7 mouse cellular contexts compared by ENCODE assay signal in the genomic region with DNA sequence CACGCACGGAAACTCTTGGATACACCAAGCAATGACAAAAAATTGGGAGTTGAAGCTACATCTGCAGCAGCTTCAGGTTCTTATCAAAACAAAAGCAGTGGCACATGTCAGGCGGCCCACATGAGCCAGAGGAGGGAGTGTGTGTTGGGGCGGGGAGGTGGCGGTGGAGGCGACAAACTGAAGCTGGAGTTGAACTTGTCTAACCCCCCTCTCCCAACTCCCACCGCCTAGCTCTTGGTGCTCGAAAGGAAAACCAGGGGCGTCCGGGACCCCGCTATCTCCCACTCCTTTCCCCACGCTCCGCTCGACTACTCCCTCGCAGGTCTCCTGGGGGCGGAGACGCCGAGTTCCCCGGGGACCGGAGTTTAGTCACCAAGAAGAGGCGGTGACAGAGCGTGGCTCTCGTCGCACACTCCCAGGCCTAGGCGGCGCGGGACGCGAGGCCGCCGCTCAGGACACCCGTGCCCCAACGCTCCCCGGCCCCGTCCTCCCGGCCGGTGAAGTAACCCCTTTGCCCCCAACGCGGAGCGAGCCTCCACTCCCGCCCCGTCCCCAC. TPM values are rescaled to one million over a fixed set of nuclear protein-coding genes. Genes with fewer than 3 reads are reported as not detected.
A peak's percentile ranks its signal among the peaks of the same experiment; 100 is the strongest.
DNase-seq lines count a peak whose midpoint lies in the region; ATAC-seq and TF ChIP-seq lines count a peak whose summit lies in the region.

No protein-coding gene starts in this region.

- intact Hi-C loops in left cerebral cortex, adult 2 months (cut with DNase I): loop anchor here (2.0 to 10.0 kb wide), 2 partner anchors 122 to 150 kb away; a partner anchor contains a TSS

- DNase-seq in MN1 (ENCODE audit: low spot score): peak; percentile 86
- DNase-seq in c-Kit-positive CD71-negative TER-119-negative erythroid progenitor cells, embryonic 14.5 days (ENCODE audit: low read depth): peak; percentile 49
- peak; percentile 41 to 58 for DNase-seq in left cerebral cortex, adult 2 months (ENCODE audit: extremely low spot score in 1 of 2, low spot score in 2 of 2)
- DNase-seq in right cerebral cortex, adult 2 months (ENCODE audit: low spot score in 2 of 2): peak; percentile 31 to 51

- H3K4me3 ChIP-seq in forebrain, embryonic 15.5 days: peak overlapping the region; percentile 77
- peak overlapping the region; percentile 62 for H3K4me3 ChIP-seq in left cerebral cortex, adult 2 months

- H3K9me3 ChIP-seq in forebrain, embryonic 15.5 days: no peaks in the 10 kb centered on the region

- peak overlapping the region; percentile 85 for H3K4me2 ChIP-seq in forebrain, embryonic 15.5 days (replicated peaks)

- no peaks in the 10 kb centered on the region for H3K27me3 ChIP-seq in forebrain, embryonic 15.5 days

- H3K4me1 ChIP-seq in forebrain, embryonic 15.5 days: peaks cover 11% of the 10 kb centered on the region

- H3K27ac ChIP-seq in forebrain, embryonic 15.5 days (replicated peaks): peak overlapping the region; percentile 81
- H3K27ac ChIP-seq in left cerebral cortex, adult 2 months: no peak overlapping the region; the same call in 1 of the 2 replicates

- no peak for TF ChIP-seq CTCF in left cerebral cortex, adult 2 months (IDR thresholded peaks at IDR 0.05)

- H3K36me3 ChIP-seq in forebrain, embryonic 15.5 days: no peaks in the 10 kb centered on the region

- ATAC-seq in forebrain, embryonic 15.5 days (replicated peaks): peak; percentile 72
- ATAC-seq in hematopoietic stem cell, adult 5-6 weeks (replicated peaks in 1 of 2; ENCODE audit: insufficient read depth in 1 of 2, low FRiP score in 2 of 2, low TSS enrichment in 1 of 2, low read depth in 1 of 2, poor library complexity in 2 of 2, severe bottlenecking in 2 of 2): peak; percentile 65
- peak; percentile 51 for ATAC-seq in megakaryocyte, adult 5-6 weeks (ENCODE audit: poor library complexity, severe bottlenecking)

- H3K9ac ChIP-seq in forebrain, embryonic 15.5 days (replicated peaks): peak overlapping the region; percentile 69

- under 1% methylated on average over 42 of the region's 42 CpGs for WGBS in forebrain, embryonic 15.5 days

RNA-seq across cellular contexts. Expression of a gene that starts 1.6 kb away (rescaled TPM):
- not detected in 2 replicates for polyA plus RNA-seq in forebrain, embryonic 15.5 days (2015; fragmentation: Nextera tagmentation; extraction: Ambion mirVana)
- total RNA-seq in hematopoietic stem cell, adult 5-6 weeks (2017): not detected in 2 replicates
- total RNA-seq in left cerebral cortex, adult 2 months (2021): not detected
- not detected in 2 replicates for total RNA-seq in megakaryocyte, adult 5-6 weeks (2015)
- not detected in 2 replicates for total RNA-seq in megakaryocyte, adult 5-6 weeks (2017)

RNA-seq across cellular contexts. Expression of a gene that starts 29.4 kb away (rescaled TPM):
- 15.2 and 18.5 TPM in 2 replicates for polyA plus RNA-seq in forebrain, embryonic 15.5 days (2015; fragmentation: Nextera tagmentation; extraction: Ambion mirVana)
- total RNA-seq in hematopoietic stem cell, adult 5-6 weeks (2017): 66.6 and 74.0 TPM in 2 replicates
- 1 to 10 TPM; 5.1 to 7.0 TPM for total RNA-seq in left cerebral cortex, adult 2 months (2021)
- 187 and 200 TPM in 2 replicates for total RNA-seq in megakaryocyte, adult 5-6 weeks (2015)
- total RNA-seq in megakaryocyte, adult 5-6 weeks (2017): 105 and 107 TPM in 2 replicates
